Mouse (Mus musculus) c-Kit-positive CD71-positive TER-119-positive erythroid progenitor cells, embryonic 14.5 days (primary cell): Measurements from ENCODE around the gene Stard13.
A peak's percentile ranks its signal among the peaks of the same experiment; 100 is the strongest.

Experiments used
- DNase-seq: peaks from one replicate; pipeline ENCODE4 v3.0.0-alpha.2; 2013; ENCODE audit warnings: low spot score

Gene Stard13

DNA sequence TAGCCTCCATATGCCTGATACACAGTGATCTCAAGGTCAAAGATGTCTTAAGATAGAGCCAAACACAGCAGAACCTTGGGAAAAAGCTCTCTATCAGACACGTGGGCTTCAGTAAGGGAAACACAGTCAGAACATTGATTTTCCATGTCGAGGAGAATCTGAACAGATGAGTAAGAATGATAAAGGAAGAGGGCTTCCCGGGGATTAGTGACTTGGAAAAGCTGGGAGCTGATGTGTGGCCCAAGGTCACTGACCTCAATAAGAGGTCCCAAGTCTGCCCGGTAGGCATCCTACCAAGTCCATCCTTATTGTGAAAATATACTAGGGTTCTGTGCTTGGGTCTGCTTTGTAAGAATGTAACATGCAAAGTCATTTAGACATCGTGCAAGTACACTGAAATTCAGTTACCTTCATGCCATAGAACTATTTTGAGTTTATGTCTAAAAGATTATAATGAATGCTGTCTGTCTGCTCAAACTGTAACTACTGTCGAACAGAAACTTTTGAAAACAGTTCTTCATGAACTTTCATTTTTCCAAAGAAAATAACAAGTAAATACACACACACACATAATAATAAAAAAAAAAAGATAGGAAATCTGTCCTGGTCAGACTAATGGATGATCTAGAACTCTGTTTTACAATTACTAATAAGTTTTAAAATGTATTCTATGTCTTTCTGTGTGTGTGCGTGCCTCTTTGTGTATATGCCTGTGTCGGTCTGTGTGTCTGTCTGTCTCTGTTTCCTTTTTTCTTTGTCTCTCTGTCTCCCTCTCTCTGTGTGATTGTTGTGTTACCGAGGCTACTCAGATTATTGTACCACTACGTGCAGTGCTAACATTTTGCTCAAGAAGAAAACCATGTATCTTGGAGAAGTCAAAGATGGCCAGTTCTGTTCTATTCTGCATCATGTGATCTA lies 128.3 kb downstream of the Stard13 start:
- DNase-seq, result no peak

GRCm38 (mm10) chr5:151104354-151105053 lies 129.1 kb downstream of the Stard13 start:
- no peak for DNase-seq

- DNase-seq, result no peak
These were observed 130.4 kb downstream of the Stard13 start for GRCm38 (mm10) chr5:151103284-151103683.

DNA sequence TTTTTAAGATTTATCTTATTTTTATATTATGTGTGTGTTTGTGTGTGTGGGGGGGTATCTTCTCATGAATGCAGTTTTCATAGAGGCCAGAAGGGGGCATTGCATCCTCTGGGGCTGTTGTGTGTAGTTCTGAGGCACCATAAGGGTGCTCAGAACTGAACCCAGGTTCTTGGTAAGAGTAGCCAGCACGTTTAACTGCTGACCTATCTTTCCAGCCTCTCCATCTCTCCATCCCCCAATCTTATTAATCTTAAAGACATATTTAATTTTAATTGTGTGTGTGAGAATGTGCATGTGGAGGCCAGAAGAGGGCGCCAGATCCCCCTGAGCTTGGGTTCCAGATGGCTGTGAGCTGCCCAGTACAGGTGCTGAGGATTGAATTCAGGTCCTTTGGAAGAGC lies 131.4 kb downstream of the Stard13 start:
- DNase-seq, result peak; percentile 12

GRCm38 (mm10) chr5:151096012-151096411 lies 137.6 kb downstream of the Stard13 start:
- no peak for DNase-seq

DNA sequence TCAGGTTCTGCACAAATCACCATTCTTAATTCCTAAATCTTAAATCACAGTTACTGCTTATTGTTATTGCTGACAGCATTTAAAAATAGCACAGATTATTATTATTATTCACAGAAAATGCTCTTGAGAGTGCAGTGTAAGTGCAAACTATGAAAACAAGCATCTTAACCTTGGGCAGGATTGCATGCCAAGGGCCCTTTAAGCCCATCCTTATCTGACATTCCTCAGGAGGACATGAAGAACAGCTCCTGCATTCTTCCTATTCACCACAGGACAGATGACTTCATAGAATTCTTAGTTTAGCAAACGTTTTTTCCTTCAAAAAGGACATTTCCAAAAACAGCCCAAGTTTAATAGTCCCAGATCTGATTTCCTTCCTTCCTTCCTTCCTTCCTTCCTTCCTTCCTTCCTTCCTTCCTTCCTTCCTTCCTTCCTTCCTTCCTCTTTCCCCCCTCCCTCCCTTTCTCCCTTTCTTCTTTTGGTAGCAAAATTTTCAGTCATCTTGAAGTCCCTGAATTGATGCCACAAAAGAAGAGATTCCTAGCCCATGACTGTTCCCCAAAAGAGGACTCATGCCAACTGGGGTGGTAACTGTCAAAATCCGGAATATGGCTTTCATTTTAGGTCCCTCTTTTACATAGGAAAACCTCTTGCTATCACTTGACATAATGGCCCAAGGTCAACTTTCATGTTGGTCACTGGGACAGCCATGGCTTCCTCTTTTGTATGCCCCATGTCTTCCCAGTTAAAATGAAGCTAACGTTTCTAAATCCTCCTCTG lies 140.6 kb downstream of the Stard13 start:
- no peak for DNase-seq

DNA sequence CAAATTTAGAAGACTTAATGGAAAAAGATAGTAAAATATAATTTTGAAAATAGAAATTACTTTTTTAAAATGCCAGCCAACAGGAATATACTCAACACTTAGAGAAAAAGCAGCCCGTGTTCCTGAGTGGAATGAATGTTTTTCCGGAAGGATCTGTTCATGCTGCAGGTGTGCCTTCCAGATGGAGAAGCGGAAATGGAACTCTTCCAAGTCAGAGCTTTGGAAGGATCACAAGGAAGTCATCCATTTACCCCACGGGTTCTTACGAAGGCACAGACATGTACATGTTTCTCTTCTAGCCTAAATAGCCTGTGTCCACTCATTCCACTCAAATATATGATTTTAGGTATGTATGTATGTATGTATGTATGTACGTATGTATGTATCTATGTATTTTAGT lies 142.6 kb downstream of the Stard13 start:
- no peak for DNase-seq

- no peak for DNase-seq
These were observed 144.4 kb downstream of the Stard13 start for GRCm38 (mm10) chr5:151089201-151089600.

- DNase-seq, result no peak
These were observed 147.0 kb downstream of the Stard13 start for GRCm38 (mm10) chr5:151086425-151087202.

GRCm38 (mm10) chr5:151085749-151086148 lies 147.9 kb downstream of the Stard13 start:
- no peak for DNase-seq

GRCm38 (mm10) chr5:151080276-151080675 lies 153.4 kb downstream of the Stard13 start:
- no peak for DNase-seq

GRCm38 (mm10) chr5:151077953-151078352 lies 155.7 kb downstream of the Stard13 start:
- DNase-seq, result no peak

GRCm38 (mm10) chr5:151076917-151077316 lies 156.7 kb downstream of the Stard13 start:
- DNase-seq, result no peak

GRCm38 (mm10) chr5:151074282-151074681 lies 159.4 kb downstream of the Stard13 start:
- DNase-seq, result no peak

- no peak for DNase-seq
These were observed 162.2 kb downstream of the Stard13 start for GRCm38 (mm10) chr5:151071430-151071829.

GRCm38 (mm10) chr5:151070896-151071295 lies 162.7 kb downstream of the Stard13 start:
- DNase-seq, result no peak

DNA sequence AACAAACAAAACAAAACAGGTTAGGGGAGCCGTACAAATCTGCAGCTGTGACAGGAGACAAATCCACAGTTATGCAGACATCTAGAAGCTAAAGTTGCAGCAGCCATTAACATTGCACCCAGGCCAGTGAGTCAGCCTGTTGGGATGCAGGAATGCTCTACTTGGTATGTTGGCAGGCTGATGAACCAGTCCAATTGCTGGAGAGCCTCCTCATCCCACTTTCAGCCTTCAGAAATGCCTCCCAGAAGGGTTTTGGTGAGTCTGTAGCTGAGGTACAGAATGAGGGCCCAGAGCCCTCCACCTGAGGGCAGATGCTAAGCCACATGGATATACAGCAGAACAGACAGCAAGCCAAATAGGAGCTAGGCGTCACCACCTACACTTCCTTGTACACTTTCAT lies 164.1 kb downstream of the Stard13 start:
- no peak for DNase-seq

- DNase-seq, result no peak
These were observed 167.6 kb downstream of the Stard13 start for GRCm38 (mm10) chr5:151066016-151066415.

DNA sequence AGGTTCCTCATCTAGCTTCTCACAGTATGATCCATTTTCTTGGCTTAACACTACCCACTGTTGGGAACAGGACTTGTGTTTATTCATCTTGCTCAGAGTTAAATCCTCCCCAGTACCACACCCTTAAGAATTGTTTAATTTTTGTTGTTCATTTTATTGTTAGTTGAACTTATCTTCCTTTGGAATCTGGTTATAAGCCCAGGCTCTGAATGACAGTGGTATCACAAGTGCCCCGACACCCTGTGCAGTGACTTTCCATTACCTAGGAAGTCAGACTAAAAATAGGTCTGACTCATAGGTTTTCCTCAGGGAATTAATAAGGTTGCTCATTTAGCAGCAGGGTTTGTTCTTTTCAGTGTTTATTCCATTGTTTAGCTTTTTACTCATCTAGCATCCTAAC lies 168.4 kb downstream of the Stard13 start:
- no peak for DNase-seq

- DNase-seq, result no peak
These were observed 171.7 kb downstream of the Stard13 start for GRCm38 (mm10) chr5:151061942-151062341.

GRCm38 (mm10) chr5:151060476-151060875 lies 173.2 kb downstream of the Stard13 start:
- no peak for DNase-seq

GRCm38 (mm10) chr5:151059772-151060171 lies 173.9 kb downstream of the Stard13 start:
- DNase-seq, result no peak
